Mouse (Mus musculus) ES-Bruce4 (cell line): ENCODE measurements around the gene 5730480H06Rik. TPM values are rescaled to one million over a fixed set of nuclear protein-coding genes. Genes with fewer than 3 reads are reported as not detected.

Source experiments
- H3K27ac ChIP-seq: 2 replicates; pipeline ENCODE4 v1.5.1; 2012; ENCODE audit warnings: low read length, inconsistent platforms; ENCODE audit not compliant: insufficient read depth
- H3K27me3 ChIP-seq: 2 replicates; pipeline ENCODE4 v1.6.1; 2012; ENCODE audit warnings: mild to moderate bottlenecking, low read length, inconsistent platforms; ENCODE audit not compliant: control insufficient read depth, poor library complexity, insufficient read depth, severe bottlenecking
- H3K36me3 ChIP-seq: 2 replicates; pipeline ENCODE4 v1.6.1; 2012; ENCODE audit warnings: inconsistent platforms, mild to moderate bottlenecking, low read length, moderate library complexity; ENCODE audit not compliant: control insufficient read depth, poor library complexity, insufficient read depth, severe bottlenecking
- H3K4me1 ChIP-seq: one replicate; pipeline ENCODE4 v1.8.1; 2011; ENCODE audit warnings: low read length; ENCODE audit not compliant: control insufficient read depth, insufficient read depth
- H3K4me3 ChIP-seq: 2 replicates; pipeline ENCODE4 v1.5.1; 2011; ENCODE audit warnings: low read depth, mild to moderate bottlenecking, low read length
- H3K9ac ChIP-seq: 2 replicates; pipeline ENCODE4 v1.6.1; 2012; ENCODE audit warnings: low read depth, mild to moderate bottlenecking, inconsistent platforms; ENCODE audit not compliant: poor library complexity, severe bottlenecking
- H3K9me3 ChIP-seq: replicated peaks from 2 replicates; pipeline ENCODE4 v1.6.1; 2012; ENCODE audit warnings: mild to moderate bottlenecking, low read length, inconsistent platforms; ENCODE audit not compliant: control insufficient read depth, poor library complexity, insufficient read depth, severe bottlenecking
- CTCF ChIP-seq: IDR thresholded peaks from one replicate; pipeline ENCODE4 v1.8.1; 2011; ENCODE audit warnings: low read depth, low read length
- EP300 ChIP-seq: IDR thresholded peaks from 2 replicates; pipeline ENCODE4 v1.6.1; 2011; ENCODE audit warnings: low read depth, low read length; ENCODE audit not compliant: insufficient read depth
- POLR2A ChIP-seq: IDR thresholded peaks from one replicate; pipeline ENCODE4 v1.8.1; 2011; ENCODE audit warnings: low read length; ENCODE audit not compliant: insufficient read depth
- polyA plus RNA-seq: library from polyadenylated mRNA; stranded (reverse); fragments of >200 nt; gene quantifications from 2 replicates; pipeline ENCODE4 v1.2.4, GENCODE M21; 2011; ENCODE audit warnings: low read depth; ENCODE audit not compliant: missing spikeins, insufficient read depth, insufficient read length

The 5730480H06Rik gene
- polyA plus RNA-seq, 1 experiment: 24.2 TPM

DNA sequence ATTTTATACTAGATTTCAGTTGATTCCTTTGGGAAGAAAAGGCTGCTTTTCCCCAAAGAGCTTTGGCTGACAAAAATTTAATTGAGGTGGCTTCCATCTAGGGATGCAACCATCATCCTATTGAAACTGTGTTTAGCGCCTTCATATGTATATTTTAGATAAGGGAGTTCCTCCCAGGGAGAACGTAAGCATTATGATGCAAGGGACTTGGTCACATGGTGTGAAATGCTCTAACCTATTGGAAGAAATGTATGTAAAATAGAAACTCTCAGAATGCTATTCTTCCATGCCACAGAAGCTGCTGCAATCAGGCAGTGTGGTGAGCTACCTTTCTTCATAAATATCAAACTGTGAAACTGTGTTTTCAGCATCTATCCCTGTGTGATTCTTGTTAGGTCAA, 3.1 kb downstream of the 5730480H06Rik start:
- H3K9me3 ChIP-seq: no peaks in the 10 kb centered on the region
- no peak overlapping the region for H3K27ac ChIP-seq
- no peak overlapping the region for H3K9ac ChIP-seq
- no peaks in the 10 kb centered on the region for H3K36me3 ChIP-seq
- no peak for TF ChIP-seq EP300
- TF ChIP-seq CTCF: no peak
- TF ChIP-seq POLR2A: no peak
- peaks cover 2% of the 10 kb centered on the region for H3K4me1 ChIP-seq
- H3K27me3 ChIP-seq: no peaks in the 10 kb centered on the region
- H3K4me3 ChIP-seq: no peak overlapping the region

DNA sequence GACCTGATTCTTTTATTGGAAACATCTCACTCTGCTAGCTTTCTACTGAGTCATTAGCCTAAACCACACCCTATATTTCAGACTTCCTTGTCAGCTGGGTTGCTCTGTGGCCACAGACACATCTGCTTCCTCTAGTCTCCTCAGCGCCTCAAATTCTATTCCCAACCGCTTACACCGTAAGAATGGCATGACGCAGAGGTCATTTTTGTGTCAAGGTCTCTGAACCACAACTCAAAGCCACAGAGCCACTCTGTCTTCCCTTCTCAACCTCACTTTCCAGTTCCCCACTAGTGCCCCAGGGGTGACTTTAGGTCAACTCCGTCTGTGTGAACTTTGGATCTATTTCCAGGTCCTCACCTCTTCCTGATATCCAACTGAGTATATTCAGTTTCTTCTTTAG, 3.7 kb downstream of the 5730480H06Rik start:
- TF ChIP-seq EP300 (no peak), CTCF (no peak), POLR2A (no peak)

DNA sequence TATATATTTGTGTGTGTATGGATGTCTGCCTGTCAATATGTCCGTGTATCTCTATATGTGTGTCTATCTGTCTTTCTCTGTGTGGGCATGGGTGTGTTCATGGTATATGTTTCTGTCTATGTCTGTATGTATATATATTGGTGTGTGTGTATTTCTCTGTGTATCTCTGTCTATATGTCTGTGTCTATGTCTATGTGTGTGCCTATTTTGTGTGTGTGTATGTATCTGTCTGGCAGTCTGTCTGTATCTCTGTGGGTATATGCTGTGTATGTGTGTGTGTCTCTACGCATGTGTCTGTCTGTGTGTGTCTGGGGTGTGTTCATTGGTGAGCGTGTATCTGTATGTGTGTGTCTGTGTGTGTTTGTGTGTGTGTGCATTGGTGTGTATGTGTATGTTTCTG, 5.7 kb downstream of the 5730480H06Rik start:
- TF ChIP-seq POLR2A (no peak), EP300 (no peak), CTCF (no peak)
- no peaks in the 10 kb centered on the region for H3K36me3 ChIP-seq
- H3K27me3 ChIP-seq: no peaks in the 10 kb centered on the region
- H3K9ac ChIP-seq: no peak overlapping the region
- H3K9me3 ChIP-seq: no peaks in the 10 kb centered on the region
- H3K4me1 ChIP-seq: peaks cover 2% of the 10 kb centered on the region
- H3K27ac ChIP-seq: no peak overlapping the region
- H3K4me3 ChIP-seq: no peak overlapping the region

More for the DNA sequence above, 3.7 kb downstream of the 5730480H06Rik start:
- Histone ChIP-seq H3K9me3 (no peaks in the 10 kb centered on the region), H3K4me3 (no peak overlapping the region), H3K9ac (no peak overlapping the region), H3K27ac (no peak overlapping the region), H3K27me3 (no peaks in the 10 kb centered on the region), H3K4me1 (peaks cover 2% of the 10 kb centered on the region), H3K36me3 (no peaks in the 10 kb centered on the region)

DNA sequence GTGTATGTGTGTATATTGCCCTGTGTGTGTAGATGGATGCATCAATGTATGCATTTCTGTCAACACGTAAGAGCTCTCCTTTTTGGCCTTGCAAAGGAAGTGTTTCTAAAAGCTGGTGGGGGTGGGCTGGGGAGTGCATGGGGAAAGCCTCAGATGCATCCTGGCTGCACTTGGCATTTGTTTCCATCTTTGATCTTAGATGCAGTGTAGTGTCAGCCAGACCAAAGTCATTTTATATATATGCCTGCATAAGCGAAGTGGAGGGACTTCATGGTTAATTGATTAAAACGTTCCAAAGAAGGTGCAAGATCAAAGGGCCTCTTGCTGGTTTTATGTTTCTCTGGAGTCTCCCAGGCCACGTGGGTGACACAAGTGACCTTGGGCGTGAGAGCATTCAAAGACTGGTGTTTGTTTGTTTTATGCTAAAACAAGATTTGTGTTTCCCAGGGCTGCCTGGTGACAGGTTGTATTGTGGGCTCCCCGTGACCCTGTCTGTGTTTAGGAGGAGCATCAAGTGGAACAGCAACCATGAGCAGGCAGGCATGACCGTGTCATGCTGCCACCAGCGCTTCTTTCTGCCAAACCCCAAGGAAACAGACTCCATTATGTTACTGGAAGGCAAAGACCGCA, 6.2 kb downstream of the 5730480H06Rik start:
- Histone ChIP-seq H3K9ac (no peak overlapping the region), H3K27me3 (no peaks in the 10 kb centered on the region), H3K27ac (no peak overlapping the region), H3K4me3 (no peak overlapping the region), H3K4me1 (peaks cover 2% of the 10 kb centered on the region), H3K9me3 (no peaks in the 10 kb centered on the region), H3K36me3 (no peaks in the 10 kb centered on the region)
- TF ChIP-seq POLR2A (no peak), CTCF (no peak), EP300 (no peak)

DNA sequence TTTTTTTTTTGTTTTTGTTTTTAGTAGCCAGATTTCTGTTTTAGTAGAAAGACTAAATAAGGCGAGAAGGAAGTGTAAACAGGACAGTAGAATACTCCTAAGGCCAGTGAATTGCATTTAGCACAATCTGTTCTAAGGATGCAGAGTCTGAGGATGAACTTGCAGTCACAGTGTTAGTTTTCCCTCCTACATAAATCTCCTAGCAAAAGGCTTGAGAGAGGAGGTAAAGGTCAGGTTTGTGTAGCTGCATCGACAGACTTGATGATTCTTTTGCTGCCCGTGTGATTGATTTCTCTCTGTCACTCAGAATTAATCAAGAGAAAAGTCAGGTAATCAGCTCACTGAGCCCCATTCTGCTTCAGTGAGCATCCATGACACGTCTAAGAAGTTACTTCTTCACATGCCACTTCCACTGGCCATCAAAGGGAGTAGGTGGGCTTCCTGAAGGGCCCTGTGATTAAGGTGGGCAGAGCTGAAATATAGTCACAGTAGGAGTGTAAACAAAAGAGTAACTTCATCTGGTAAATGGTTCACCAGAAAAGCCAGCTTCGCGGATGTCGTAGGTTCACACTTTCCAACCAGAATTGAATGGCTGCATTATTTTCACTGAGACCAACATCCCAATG, 13.2 kb downstream of the 5730480H06Rik start:
- Histone ChIP-seq H3K9me3 (no peaks in the 10 kb centered on the region), H3K9ac (no peak overlapping the region), H3K4me3 (no peak overlapping the region), H3K36me3 (no peaks in the 10 kb centered on the region), H3K4me1 (no peaks in the 10 kb centered on the region), H3K27me3 (no peaks in the 10 kb centered on the region), H3K27ac (no peak overlapping the region)
- TF ChIP-seq POLR2A (no peak), EP300 (no peak), CTCF (no peak)
